Comparison of ENCODE assay signal across 9 mouse cellular contexts in genomic region chrX:150458136-150458535, GRCm38 (mm10). TPM values are rescaled to one million over a fixed set of nuclear protein-coding genes. Genes with fewer than 3 reads are reported as not detected.
DNase-seq lines count a peak whose midpoint lies in the region; ATAC-seq lines count a peak whose summit lies in the region.
"Had no signal": no experiment of that assay in that cellular context is flagged by ENCODE, and none has a peak within 500 bp of the region (broad histone marks: within the 10 kb centered on the region; RNA-seq: fewer than 3 reads in every experiment).

No protein-coding gene starts in this region.

- H3K4me1 ChIP-seq in heart, embryonic 15.5 days (replicated peaks): no peaks in the 10 kb centered on the region
- 0 out of 2 replicates have a peak, but pooled peaks cover 7% of the 10 kb centered on the region for H3K4me1 ChIP-seq in hindbrain, embryonic 14.5 days (replicated peaks; ENCODE audit: control insufficient read depth, insufficient read depth, low read length)
- peaks cover 6% of the 10 kb centered on the region for H3K4me1 ChIP-seq in midbrain, embryonic 15.5 days

- H3K27me3 ChIP-seq in heart, embryonic 15.5 days: no peaks in the 10 kb centered on the region
- no peaks in the 10 kb centered on the region for H3K27me3 ChIP-seq in hindbrain, embryonic 14.5 days (ENCODE audit: control insufficient read depth, insufficient read depth, low read length)
- H3K27me3 ChIP-seq in midbrain, embryonic 15.5 days (replicated peaks): no peaks in the 10 kb centered on the region

- H3K4me3 ChIP-seq in heart, embryonic 15.5 days: 0 out of 2 replicates have a peak overlapping the region, but pooled peaks have one; percentile 58
- H3K4me3 ChIP-seq in hindbrain, embryonic 14.5 days (replicated peaks; ENCODE audit: low read length): peak overlapping the region; percentile 44
- peak overlapping the region; percentile 45 for H3K4me3 ChIP-seq in midbrain, embryonic 15.5 days

- intact Hi-C loops in heart, postnatal 14 days (cut with DNase I): no loop called here
- intact Hi-C loops in gastrocnemius, postnatal 36 days (cut with DNase I): no loop called here

- ATAC-seq in heart, embryonic 15.5 days (replicated peaks; ENCODE audit: insufficient number of reproducible peaks, insufficient read depth, low FRiP score, low read depth): no peak
- ATAC-seq in hindbrain, embryonic 14.5 days (ENCODE audit: low FRiP score): no peak; the same call in 1 of the 2 replicates
- ATAC-seq in midbrain, embryonic 15.5 days (replicated peaks): peak; percentile 77

- no peak for DNase-seq in heart, postnatal 14 days
- DNase-seq in cerebellum, postnatal 14 days: peak; percentile 26 to 33
- DNase-seq in hindbrain, embryonic 14.5 days (ENCODE audit: low spot score): peak; percentile 28
- DNase-seq in gastrocnemius, postnatal 36 days: no peak
- no peak for DNase-seq in adrenal gland, adult 2 months
- DNase-seq in frontal cortex, adult 2 months (ENCODE audit: extremely low spot score in 1 of 2, low spot score in 1 of 2): no peak
- DNase-seq: right cerebral cortex, adult 18-20 months had no signal

- 39% methylated on average over 3 of the region's 3 CpGs for WGBS in heart, embryonic 15.5 days
- WGBS in hindbrain, embryonic 14.5 days: 29% methylated on average over 3 of the region's 3 CpGs
- 36% methylated on average over 3 of the region's 3 CpGs for WGBS in midbrain, embryonic 15.5 days

- H3K27ac ChIP-seq in heart, embryonic 15.5 days: no peak overlapping the region
- H3K27ac ChIP-seq in hindbrain, embryonic 14.5 days: peak overlapping the region; percentile 86
- H3K27ac ChIP-seq in midbrain, embryonic 15.5 days: peak overlapping the region; percentile 89

- H3K36me3 ChIP-seq in heart, embryonic 15.5 days: no peaks in the 10 kb centered on the region
- H3K36me3 ChIP-seq in hindbrain, embryonic 14.5 days (replicated peaks; ENCODE audit: control insufficient read depth, insufficient read depth): no peaks in the 10 kb centered on the region
- H3K36me3 ChIP-seq in midbrain, embryonic 15.5 days (replicated peaks): no peaks in the 10 kb centered on the region

- H3K9me3 ChIP-seq in heart, embryonic 15.5 days (replicated peaks): no peaks in the 10 kb centered on the region
- no peaks in the 10 kb centered on the region for H3K9me3 ChIP-seq in hindbrain, embryonic 14.5 days (ENCODE audit: control insufficient read depth, low read length)
- H3K9me3 ChIP-seq in midbrain, embryonic 15.5 days: no peaks in the 10 kb centered on the region

- no peak overlapping the region for H3K9ac ChIP-seq in heart, embryonic 15.5 days
- H3K9ac ChIP-seq in hindbrain, embryonic 14.5 days: peak overlapping the region; percentile 62; the same call in 1 of the 2 replicates
- H3K9ac ChIP-seq in midbrain, embryonic 15.5 days: no peak overlapping the region

- peak overlapping the region; percentile 33; the same call in 1 of the 2 replicates for H3K4me2 ChIP-seq in heart, embryonic 15.5 days
- H3K4me2 ChIP-seq in hindbrain, embryonic 14.5 days (replicated peaks): peak overlapping the region; percentile 53
- peak overlapping the region; percentile 45 for H3K4me2 ChIP-seq in midbrain, embryonic 15.5 days

RNA-seq across cellular contexts. Expression of gene Tmem29, which starts 0.8 kb away (rescaled TPM):
- polyA plus RNA-seq in heart, embryonic 15.5 days (2015; fragmentation: Nextera tagmentation; extraction: Ambion mirVana): 15.3 and 16.1 TPM in 2 replicates
- 1 to 10 TPM; 5.8 to 6.7 TPM for total RNA-seq in heart, postnatal 14 days (2021)
- 74.2 and 76.6 TPM in 2 replicates for polyA plus RNA-seq in hindbrain, embryonic 14.5 days (2014; fragmentation: Nextera tagmentation; extraction: Ambion mirVana)
- polyA plus RNA-seq in midbrain, embryonic 15.5 days (2015; fragmentation: Nextera tagmentation; extraction: Ambion mirVana): 70.9 and 77.2 TPM in 2 replicates
- total RNA-seq in gastrocnemius, postnatal 36 days (2021): 1 to 10 TPM; 3.2 to 4.6 TPM
- total RNA-seq in adrenal gland, adult 2 months (2021): 10 to 100 TPM; 17.4 to 31.8 TPM
- polyA plus RNA-seq in adrenal gland, adult 2 months (2012; rRNA removed): 1.00 and 1.1 TPM in 2 replicates
- 41.1 and 44.0 TPM in 2 replicates for polyA plus RNA-seq in frontal cortex, adult 2 months (2012; rRNA removed)

Comparison
In these comparisons a context has a peak if more than half of its experiments do, and no peak if none do; other contexts are left out.
1. DNase-seq: peak in cerebellum, postnatal 14 days (2 of 2) and hindbrain, embryonic 14.5 days (single experiment); none in heart, postnatal 14 days (0 of 2), gastrocnemius, postnatal 36 days (0 of 2), adrenal gland, adult 2 months (single experiment) and frontal cortex, adult 2 months (0 of 2).
2. Peak in every context shown above with its lines, with median percentiles within 50 percentile points of each other: H3K4me2 ChIP-seq and H3K4me3 ChIP-seq.